Mouse (Mus musculus): ENCODE measurements around the gene Stxbp1. TPM values are rescaled to one million over a fixed set of nuclear protein-coding genes. Genes with fewer than 3 reads are reported as not detected.

The Stxbp1 gene
- polyA plus RNA-seq, 1 experiment from 2014 or later, result 192 TPM

GRCm38 (mm10) chr2:32741273-32742172 lies 105.5 kb downstream of the Stxbp1 start:
- ATAC-seq (ENCODE audit: low read depth), result peak; percentile 60
- no peaks in the 10 kb centered on the region for H3K9me3 ChIP-seq
- peaks cover 50% of the 10 kb centered on the region for H3K4me1 ChIP-seq (replicated peaks)
- peak overlapping the region; percentile 92 for H3K9ac ChIP-seq
- H3K27me3 ChIP-seq, result peaks cover 10% of the 10 kb centered on the region; the same call in 1 of the 2 replicates
- peak overlapping the region; percentile 81 for H3K4me3 ChIP-seq
- WGBS, result 3% methylated on average over 56 of the region's 58 CpGs
- H3K36me3 ChIP-seq, result peaks cover 25% of the 10 kb centered on the region
- peak overlapping the region; percentile 93 for H3K27ac ChIP-seq (replicated peaks)
- peak overlapping the region; percentile 80 for H3K4me2 ChIP-seq

- WGBS, result 12% methylated on average over 11 of the region's 11 CpGs
- peak within 1 kb of the TSS; percentile 80 for H3K4me2 ChIP-seq
- peaks cover 50% of the 10 kb centered on the region for H3K4me1 ChIP-seq (replicated peaks)
- peaks cover 19% of the 10 kb centered on the region for H3K36me3 ChIP-seq
- H3K27ac ChIP-seq (replicated peaks), result peak within 1 kb of the TSS; percentile 93
- peaks cover 10% of the 10 kb centered on the region; the same call in 1 of the 2 replicates for H3K27me3 ChIP-seq
- no peak for ATAC-seq (ENCODE audit: low read depth)
- H3K4me3 ChIP-seq, result peak within 1 kb of the TSS; percentile 81
- H3K9ac ChIP-seq, result peak within 1 kb of the TSS; percentile 92
- no peaks in the 10 kb centered on the region for H3K9me3 ChIP-seq
These were observed 106.2 kb downstream of the Stxbp1 start, which contains the start of gene 6330409D20Rik for GRCm38 (mm10) chr2:32740916-32741272. Gene 6330409D20Rik (minus strand): TSS chr2:32741016.

GRCm38 (mm10) chr2:32739311-32739710 lies 107.7 kb downstream of the Stxbp1 start:
- ATAC-seq (ENCODE audit: low read depth), result no peak
- Histone ChIP-seq H3K4me2 (no peak overlapping the region), H3K27me3 (peaks cover 10% of the 10 kb centered on the region; the same call in 1 of the 2 replicates), H3K27ac (replicated peaks) (no peak overlapping the region), H3K4me1 (replicated peaks) (peaks cover 46% of the 10 kb centered on the region), H3K36me3 (peaks cover 3% of the 10 kb centered on the region; the same call in 1 of the 2 replicates), H3K4me3 (no peak overlapping the region), H3K9me3 (no peaks in the 10 kb centered on the region), H3K9ac (peak overlapping the region; percentile 50; the same call in 1 of the 2 replicates)
- 66% methylated on average over 4 of the region's 4 CpGs for WGBS

Other genes with a start within 250 kb of the Stxbp1 start
- 9.4 and 11.0 TPM in 2 replicates for gene St6galnac6, start 247.5 kb downstream of the Stxbp1 start, polyA plus RNA-seq (2015; fragmentation: Nextera tagmentation; extraction: Ambion mirVana)
- 74.2 and 75.4 TPM in 2 replicates for gene Ak1, start 225.5 kb downstream of the Stxbp1 start, polyA plus RNA-seq (2015; fragmentation: Nextera tagmentation; extraction: Ambion mirVana)
- 28.4 and 31.5 TPM in 2 replicates for gene Eng, start 200.7 kb downstream of the Stxbp1 start, polyA plus RNA-seq (2015; fragmentation: Nextera tagmentation; extraction: Ambion mirVana)
- 14.3 and 14.7 TPM in 2 replicates for gene Fpgs, start 143.1 kb downstream of the Stxbp1 start, polyA plus RNA-seq (2015; fragmentation: Nextera tagmentation; extraction: Ambion mirVana)
- gene Cdk9, start 134.2 kb downstream of the Stxbp1 start, polyA plus RNA-seq (2015; fragmentation: Nextera tagmentation; extraction: Ambion mirVana), result 72.2 and 74.6 TPM in 2 replicates
- gene Sh2d3c, start 126.2 kb downstream of the Stxbp1 start, polyA plus RNA-seq (2015; fragmentation: Nextera tagmentation; extraction: Ambion mirVana), result 42.5 and 51.4 TPM in 2 replicates
- gene 6330409D20Rik, start 106.2 kb downstream of the Stxbp1 start, polyA plus RNA-seq (2015; fragmentation: Nextera tagmentation; extraction: Ambion mirVana), result 3.2 and 4.0 TPM in 2 replicates
- gene Tor2a, start 90.0 kb downstream of the Stxbp1 start, polyA plus RNA-seq (2015; fragmentation: Nextera tagmentation; extraction: Ambion mirVana), result 53.2 and 55.8 TPM in 2 replicates
- gene Ttc16, start 71.6 kb downstream of the Stxbp1 start, polyA plus RNA-seq (2015; fragmentation: Nextera tagmentation; extraction: Ambion mirVana), result 0.24 and 0.26 TPM in 2 replicates
- 5.5 and 6.6 TPM in 2 replicates for gene Ptrh1, start 71.5 kb downstream of the Stxbp1 start, polyA plus RNA-seq (2015; fragmentation: Nextera tagmentation; extraction: Ambion mirVana)
- 0.84 and 1.3 TPM in 2 replicates for gene Cfap157, start 62.8 kb downstream of the Stxbp1 start, polyA plus RNA-seq (2015; fragmentation: Nextera tagmentation; extraction: Ambion mirVana)
- 35.9 and 37.3 TPM in 2 replicates for gene Fam129b, start 28.9 kb upstream of the Stxbp1 start, polyA plus RNA-seq (2015; fragmentation: Nextera tagmentation; extraction: Ambion mirVana)
- gene Rpl12, start 114.3 kb upstream of the Stxbp1 start, polyA plus RNA-seq (2015; fragmentation: Nextera tagmentation; extraction: Ambion mirVana), result 102 and 106 TPM in 2 replicates
- 23.9 and 27.3 TPM in 2 replicates for gene Lrsam1, start 114.4 kb upstream of the Stxbp1 start, polyA plus RNA-seq (2015; fragmentation: Nextera tagmentation; extraction: Ambion mirVana)
- gene Slc2a8, start 134.8 kb upstream of the Stxbp1 start, polyA plus RNA-seq (2015; fragmentation: Nextera tagmentation; extraction: Ambion mirVana), result 23.4 and 26.4 TPM in 2 replicates

Measured in neural tube, embryonic 13.5 days (tissue).